Mouse (Mus musculus) midbrain, embryonic 15.5 days (tissue): ENCODE measurements around the gene Cdk10. TPM values are rescaled to one million over a fixed set of nuclear protein-coding genes. Genes with fewer than 3 reads are reported as not detected.
"Not testable (repeated sequence)": the region's sequence is repeated elsewhere in the genome, so short reads cannot be mapped to it uniquely, and the experiment has no call there.

Source experiments
- ATAC-seq: fragments of 200-750 bp; cut with Nextera tagmentation; replicated peaks from 2 replicates; pipeline ENCODE4 v1.8.0; 2017; ENCODE audit warnings: moderate TSS enrichment
- H3K27ac ChIP-seq: fragments of 300-500 bp; sonication (generic); 2 replicates; pipeline ENCODE4 v1.5.1; 2015; ENCODE audit warnings: mild to moderate bottlenecking, inconsistent platforms
- H3K27me3 ChIP-seq: fragments of 300-500 bp; sonication (generic); replicated peaks from 2 replicates; pipeline ENCODE4 v1.6.1; 2015; ENCODE audit warnings: inconsistent platforms
- H3K36me3 ChIP-seq: fragments of 300-500 bp; sonication (generic); replicated peaks from 2 replicates; pipeline ENCODE4 v1.6.1; 2015; ENCODE audit warnings: inconsistent platforms
- H3K4me1 ChIP-seq: fragments of 300-500 bp; sonication (generic); 2 replicates; pipeline ENCODE4 v1.6.1; 2015; ENCODE audit warnings: inconsistent platforms
- H3K4me2 ChIP-seq: fragments of 300-500 bp; sonication (generic); 2 replicates; pipeline ENCODE4 v1.6.1; 2015; ENCODE audit warnings: inconsistent platforms, mild to moderate bottlenecking, moderate library complexity
- H3K4me3 ChIP-seq: fragments of 300-500 bp; sonication (generic); 2 replicates; pipeline ENCODE4 v1.5.1; 2015; ENCODE audit warnings: mild to moderate bottlenecking, inconsistent platforms
- H3K9ac ChIP-seq: fragments of 300-500 bp; sonication (generic); 2 replicates; pipeline ENCODE4 v1.6.1; 2015; ENCODE audit warnings: mild to moderate bottlenecking, inconsistent platforms
- H3K9me3 ChIP-seq: fragments of 300-500 bp; sonication (generic); 2 replicates; pipeline ENCODE4 v1.6.1; 2016; ENCODE audit warnings: inconsistent platforms
- WGBS: fragments of 180-500 bp; shearing (Covaris S2); methylation state at CpG from one replicate; pipeline ENCODE4 v1.1.7; 2015; ENCODE audit warnings: mixed read lengths; 5-methylcytosine and 5-hydroxymethylcytosine counted together
- polyA plus RNA-seq: library from polyadenylated mRNA; unstranded; fragments of >200 nt; fragmentation: Nextera tagmentation; extraction: Ambion mirVana; gene quantifications from 2 replicates; pipeline ENCODE4 v1.2.1, GENCODE M21; 2015

Cdk10 gene
- 52.6 and 55.0 TPM in 2 replicates for polyA plus RNA-seq

DNA sequence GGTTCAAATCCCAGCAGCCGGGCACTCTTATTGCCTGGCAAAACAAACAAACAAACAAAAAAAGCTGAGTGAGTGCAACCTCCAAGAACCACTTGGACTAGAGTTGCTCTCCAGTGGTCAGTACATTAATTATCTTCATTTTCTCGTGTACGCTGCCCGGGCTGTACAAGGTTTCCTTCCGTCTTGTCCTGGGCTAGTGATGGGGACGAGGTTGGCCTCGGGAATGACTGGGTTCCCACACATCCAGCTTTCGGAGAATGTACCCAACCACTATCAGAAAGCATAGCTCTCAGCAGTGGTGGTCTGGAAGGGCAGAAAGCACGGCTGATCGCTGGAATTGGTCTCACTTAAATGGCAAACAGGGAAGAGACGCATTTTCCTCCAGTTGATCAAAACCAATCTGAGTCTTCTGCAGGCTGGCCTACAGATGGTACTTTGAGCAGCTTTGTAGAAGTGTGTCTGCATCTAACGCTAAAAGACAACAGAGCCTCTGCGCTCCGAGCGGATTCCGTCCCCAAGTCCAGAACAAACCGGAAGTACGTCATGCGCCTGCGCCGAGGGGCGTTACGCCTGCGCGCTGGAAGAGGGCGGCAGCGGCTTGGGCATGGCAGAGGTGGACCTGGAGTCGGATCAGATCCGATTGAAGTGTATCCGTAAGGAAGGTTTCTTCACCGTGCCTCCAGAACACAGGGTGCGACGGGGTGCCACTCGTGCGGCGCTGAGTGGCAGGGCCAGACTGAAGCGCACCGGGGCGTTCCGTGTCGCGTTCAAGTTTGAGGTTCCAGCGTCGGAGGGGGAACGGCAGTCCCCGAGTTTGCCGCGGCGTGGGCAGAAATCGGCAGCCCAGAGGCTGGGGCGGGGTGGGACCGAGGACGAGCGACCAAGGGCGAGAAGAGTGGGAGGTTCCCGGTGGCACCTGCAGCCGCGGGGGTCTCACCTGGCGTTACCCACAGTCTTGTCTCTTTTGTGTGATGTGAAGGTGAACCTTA, at the start of gene Cdk10:
Cdk10 (plus strand) TSS at position 565 of the 989 bp plus-strand sequence.
- no peaks in the 10 kb centered on the region for H3K9me3 ChIP-seq
- peaks cover 17% of the 10 kb centered on the region for H3K4me1 ChIP-seq
- H3K4me3 ChIP-seq, result peak within 1 kb of the TSS; percentile 80
- ATAC-seq, result peak; percentile 93
- H3K9ac ChIP-seq, result peak within 1 kb of the TSS; percentile 80
- H3K36me3 ChIP-seq, result peaks cover 15% of the 10 kb centered on the region; the same call in 1 of the 2 replicates
- 4% methylated on average over 55 of the region's 59 CpGs for WGBS
- peak within 1 kb of the TSS; percentile 88 for H3K4me2 ChIP-seq
- no peaks in the 10 kb centered on the region for H3K27me3 ChIP-seq
- peak within 1 kb of the TSS; percentile 89 for H3K27ac ChIP-seq

DNA sequence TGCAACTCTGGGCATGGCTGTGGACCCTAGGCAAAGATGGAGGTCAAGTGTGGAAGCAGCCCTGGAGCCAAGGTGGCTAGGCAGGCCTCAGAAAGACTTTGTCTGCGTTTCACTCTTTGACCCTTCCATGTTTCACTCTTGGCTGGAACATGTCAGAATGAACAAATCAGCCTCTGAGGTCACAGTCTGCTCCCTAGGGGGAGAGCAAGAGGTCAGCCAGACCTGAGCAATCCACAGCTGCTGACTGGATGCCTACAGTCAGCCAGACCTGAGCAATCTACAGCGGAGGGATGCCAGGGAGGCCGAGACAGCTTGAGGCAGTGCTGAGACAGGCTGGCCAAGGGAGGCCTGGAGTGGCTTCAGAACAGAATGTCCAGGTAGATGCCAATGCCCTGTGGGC, 43.3 kb upstream of the Cdk10 start:
- WGBS, result 69% methylated on average over 3 of the region's 3 CpGs
- Histone ChIP-seq H3K9ac (no peak overlapping the region), H3K9me3 (no peaks in the 10 kb centered on the region), H3K4me2 (no peak overlapping the region), H3K4me3 (no peak overlapping the region), H3K4me1 (no peaks in the 10 kb centered on the region), H3K27me3 (no peaks in the 10 kb centered on the region), H3K27ac (no peak overlapping the region), H3K36me3 (no peaks in the 10 kb centered on the region)
- no peak for ATAC-seq

DNA sequence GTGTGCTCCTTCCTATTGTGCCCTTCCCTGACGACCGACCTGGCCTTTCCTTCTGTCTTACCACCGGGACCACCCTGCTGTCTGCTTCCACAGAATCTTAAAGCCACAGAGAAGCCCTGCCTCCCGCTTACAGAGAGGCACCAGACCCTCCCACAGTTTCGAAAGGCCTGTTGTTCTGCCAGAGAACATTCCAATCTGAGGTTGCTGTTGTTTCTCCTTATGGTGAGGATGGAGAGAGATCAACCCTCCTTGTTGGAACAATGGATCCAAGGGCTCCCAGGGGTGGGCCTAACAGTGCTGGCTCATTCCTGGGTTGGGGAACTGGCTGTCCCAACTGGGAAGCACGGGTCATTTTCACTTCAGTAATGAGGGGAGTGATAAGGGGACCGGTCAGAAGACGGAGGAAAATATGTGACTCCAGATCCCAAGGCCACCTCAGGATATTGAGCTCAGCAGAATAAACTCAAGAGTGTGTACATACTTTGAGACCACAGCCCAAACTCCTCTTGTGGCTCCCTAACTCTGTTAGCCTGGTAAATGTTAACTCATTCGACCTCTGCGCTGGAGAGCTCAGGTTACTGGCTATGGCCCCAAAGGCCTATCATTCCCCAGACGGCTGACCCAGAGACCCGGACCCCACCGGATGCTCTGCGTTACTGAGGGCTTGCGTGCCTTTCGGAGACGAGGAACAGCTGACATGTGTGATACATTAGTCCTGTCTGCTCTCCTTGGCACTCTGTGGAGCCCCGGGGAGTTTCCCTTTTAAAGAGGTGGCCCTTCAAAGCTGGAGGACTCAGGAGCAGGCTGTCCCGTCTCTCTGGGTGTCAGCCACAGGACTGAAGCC, 38.9 kb upstream of the Cdk10 start, which contains the start of gene Dpep1:
Dpep1 (plus strand) TSS at position 677 of the 844 bp plus-strand sequence.
- H3K4me3 ChIP-seq, result no peak within 1 kb of the TSS
- no peaks in the 10 kb centered on the region for H3K36me3 ChIP-seq
- no peaks in the 10 kb centered on the region for H3K9me3 ChIP-seq
- 54% methylated on average over 19 of the region's 19 CpGs for WGBS
- H3K4me1 ChIP-seq, result peaks cover 3% of the 10 kb centered on the region; the same call in 1 of the 2 replicates
- H3K27me3 ChIP-seq, result no peaks in the 10 kb centered on the region
- no peak within 1 kb of the TSS for H3K4me2 ChIP-seq
- no peak within 1 kb of the TSS for H3K27ac ChIP-seq
- no peak for ATAC-seq
- no peak within 1 kb of the TSS for H3K9ac ChIP-seq

DNA sequence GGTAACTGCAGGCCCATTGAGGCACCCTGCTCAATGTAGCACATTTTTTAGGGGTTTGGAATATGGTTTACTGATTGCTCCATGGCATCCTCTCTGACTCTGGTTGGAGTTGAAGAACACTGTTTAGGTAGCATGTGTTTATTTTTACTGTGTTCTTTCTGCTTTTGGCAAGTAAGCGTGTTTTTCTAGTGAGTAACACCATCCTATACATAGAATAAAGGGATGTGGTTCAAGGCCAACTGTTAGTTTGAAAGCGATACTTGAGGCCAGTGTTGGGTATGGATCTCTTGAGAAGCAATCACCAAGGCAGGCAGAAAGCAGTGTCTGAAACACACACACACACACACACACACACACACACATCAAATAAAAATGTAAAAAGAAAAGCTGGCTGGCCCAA, 36.6 kb upstream of the Cdk10 start:
- Histone ChIP-seq H3K9ac (no peak overlapping the region), H3K4me1 (peaks cover 3% of the 10 kb centered on the region; the same call in 1 of the 2 replicates), H3K4me2 (no peak overlapping the region), H3K4me3 (no peak overlapping the region), H3K9me3 (no peaks in the 10 kb centered on the region), H3K27ac (no peak overlapping the region), H3K27me3 (no peaks in the 10 kb centered on the region), H3K36me3 (no peaks in the 10 kb centered on the region)
- ATAC-seq, result no peak
- 85% methylated on average over 2 of the region's 2 CpGs for WGBS

DNA sequence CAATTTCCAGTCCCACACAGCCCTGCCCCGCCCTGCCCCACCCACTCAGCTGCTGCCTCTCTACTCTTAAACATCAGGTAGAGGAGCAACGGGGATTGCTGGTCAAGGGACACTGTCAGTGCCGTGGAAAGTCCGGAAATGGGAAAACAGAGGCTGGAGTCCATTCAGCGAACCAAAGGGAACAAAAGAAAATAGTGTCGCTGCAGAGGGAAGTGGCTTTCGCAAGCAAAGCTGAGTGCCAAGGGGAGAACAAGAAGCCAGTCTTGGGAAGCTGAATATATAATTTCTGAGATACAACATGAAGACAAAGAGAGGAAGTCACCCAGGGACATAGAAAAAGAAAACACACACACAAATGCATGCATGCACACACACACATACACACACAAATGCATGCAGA, 35.8 kb upstream of the Cdk10 start:
- ATAC-seq, result no peak
- Histone ChIP-seq H3K27me3 (no peaks in the 10 kb centered on the region), H3K4me3 (no peak overlapping the region), H3K27ac (no peak overlapping the region), H3K9ac (no peak overlapping the region), H3K4me2 (no peak overlapping the region), H3K36me3 (no peaks in the 10 kb centered on the region), H3K9me3 (no peaks in the 10 kb centered on the region), H3K4me1 (peaks cover 3% of the 10 kb centered on the region; the same call in 1 of the 2 replicates)
- WGBS, result 74% methylated on average over 7 of the region's 7 CpGs

DNA sequence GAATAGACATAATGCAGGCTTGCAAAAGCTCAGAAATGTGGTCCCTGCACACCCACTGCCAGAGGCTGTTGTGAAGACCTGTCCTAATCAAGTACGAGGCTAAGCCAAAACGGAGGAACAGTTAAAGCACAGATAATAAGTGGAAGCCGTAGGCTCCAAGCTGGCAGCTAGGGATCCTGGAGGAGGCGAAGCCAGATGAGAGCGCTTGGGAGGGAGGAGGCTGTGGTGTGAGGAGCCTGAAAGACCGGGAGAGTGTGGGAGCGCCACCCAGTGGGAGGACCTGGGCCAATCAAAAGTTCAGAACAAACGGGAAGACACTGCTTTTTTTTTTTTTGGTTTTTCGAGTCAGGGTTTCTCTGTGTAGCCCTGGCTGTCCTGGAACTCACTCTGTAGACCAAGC, 34.0 kb upstream of the Cdk10 start:
- Histone ChIP-seq H3K9ac (no peak overlapping the region), H3K4me3 (no peak overlapping the region), H3K4me2 (peak overlapping the region; percentile 10; the same call in 1 of the 2 replicates), H3K36me3 (no peaks in the 10 kb centered on the region), H3K27ac (no peak overlapping the region), H3K9me3 (no peaks in the 10 kb centered on the region), H3K27me3 (no peaks in the 10 kb centered on the region), H3K4me1 (peaks cover 3% of the 10 kb centered on the region; the same call in 1 of the 2 replicates)
- WGBS, result 4% methylated on average over 9 of the region's 9 CpGs
- no peak for ATAC-seq

DNA sequence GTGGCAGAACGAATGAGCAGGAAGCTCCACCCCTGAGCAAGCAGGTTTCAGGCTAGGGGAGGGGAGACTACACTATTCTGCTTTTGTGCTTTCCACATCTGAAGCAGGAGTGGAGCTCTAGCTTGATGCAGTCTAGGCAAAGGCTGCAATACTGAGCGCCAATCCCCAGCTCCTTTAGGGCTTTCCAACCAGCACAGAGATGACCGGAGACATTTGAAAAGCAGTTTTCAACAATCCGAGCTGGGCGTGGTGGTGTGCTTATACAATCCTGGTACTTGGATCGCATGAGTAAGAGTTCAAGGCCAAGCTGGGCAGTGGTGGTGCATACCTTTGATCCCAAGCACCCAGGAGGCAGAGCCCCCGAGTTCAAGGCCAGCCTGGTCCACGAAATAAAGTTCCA, 32.7 kb upstream of the Cdk10 start:
- H3K36me3 ChIP-seq, result no peaks in the 10 kb centered on the region
- H3K27me3 ChIP-seq, result no peaks in the 10 kb centered on the region
- peaks cover 3% of the 10 kb centered on the region; the same call in 1 of the 2 replicates for H3K4me1 ChIP-seq
- no peak overlapping the region for H3K27ac ChIP-seq
- ATAC-seq, result no peak
- H3K4me2 ChIP-seq, result no peak overlapping the region
- H3K9ac ChIP-seq, result no peak overlapping the region
- WGBS, result 61% methylated on average over 8 of the region's 8 CpGs
- no peaks in the 10 kb centered on the region for H3K9me3 ChIP-seq
- no peak overlapping the region for H3K4me3 ChIP-seq

DNA sequence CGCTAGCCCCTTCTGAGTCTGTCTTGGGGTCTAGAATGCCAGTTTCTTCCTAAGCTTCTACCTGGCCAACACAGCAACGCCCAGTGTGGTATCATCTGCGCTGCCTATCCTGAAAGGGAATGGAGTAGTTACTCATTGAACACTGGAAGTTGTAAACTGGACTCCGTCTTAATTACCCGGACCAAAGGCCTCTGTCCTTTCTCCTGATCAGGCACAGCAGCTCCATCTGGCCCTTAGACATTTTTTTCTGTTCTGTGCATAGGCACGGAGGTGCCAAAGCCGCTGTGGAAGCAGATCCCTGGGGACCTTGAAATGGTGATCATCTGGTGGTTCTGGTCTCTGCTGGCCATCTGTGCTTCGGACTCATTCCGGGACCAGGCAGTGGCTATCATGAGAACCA, 30.9 kb upstream of the Cdk10 start:
- no peak for ATAC-seq
- WGBS, result 85% methylated on average over 9 of the region's 9 CpGs
- no peaks in the 10 kb centered on the region for H3K36me3 ChIP-seq

DNA sequence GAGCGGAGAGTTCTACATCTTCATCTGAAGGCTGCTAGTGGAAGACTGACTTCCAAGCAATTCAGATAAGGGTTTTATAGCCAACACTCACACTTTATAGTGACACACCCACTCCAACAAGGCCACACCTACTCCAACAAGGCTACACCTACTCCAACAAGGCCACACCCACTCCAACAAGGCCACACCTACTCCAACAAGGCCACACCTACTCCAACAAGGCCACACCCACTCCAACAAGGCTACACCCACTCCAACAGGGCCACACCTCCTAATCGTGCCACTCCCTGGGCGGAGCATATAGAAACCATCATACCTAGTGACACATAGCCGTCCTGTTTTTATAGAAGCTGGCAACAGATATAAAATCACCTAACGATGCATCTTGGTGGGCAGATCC, 27.6 kb upstream of the Cdk10 start:
- H3K9ac ChIP-seq, H3K4me3 ChIP-seq, H3K27ac ChIP-seq, H3K4me1 ChIP-seq, H3K9me3 ChIP-seq, H3K4me2 ChIP-seq, H3K27me3 ChIP-seq, ATAC-seq, H3K36me3 ChIP-seq: not testable (repeated sequence)
- WGBS, result 80% methylated on average over 5 of the region's 5 CpGs

More for the DNA sequence above, 30.9 kb upstream of the Cdk10 start:
- no peak overlapping the region for H3K27ac ChIP-seq
- no peak overlapping the region for H3K4me2 ChIP-seq
- H3K9me3 ChIP-seq, result no peaks in the 10 kb centered on the region
- H3K9ac ChIP-seq, result no peak overlapping the region
- no peak overlapping the region for H3K4me3 ChIP-seq
- H3K4me1 ChIP-seq, result peaks cover 3% of the 10 kb centered on the region; the same call in 1 of the 2 replicates
- H3K27me3 ChIP-seq, result no peaks in the 10 kb centered on the region

DNA sequence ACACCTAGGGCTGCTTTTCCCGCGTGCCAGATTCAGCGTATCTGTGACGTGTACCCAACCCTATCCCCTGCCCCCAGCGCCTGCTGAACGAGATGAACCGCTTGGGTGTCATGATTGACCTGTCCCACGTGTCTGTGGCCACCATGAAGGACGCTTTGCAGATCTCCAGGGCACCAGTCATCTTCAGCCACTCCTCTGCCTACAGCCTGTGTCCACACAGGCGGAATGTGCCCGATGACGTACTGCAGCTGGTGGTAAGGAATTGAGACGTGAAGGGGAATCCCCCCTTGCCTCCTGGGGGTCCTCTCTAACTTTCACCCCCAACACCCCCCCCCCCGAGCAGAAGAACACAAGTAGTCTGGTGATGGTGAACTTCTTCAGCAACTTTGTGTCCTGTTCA, 24.8 kb upstream of the Cdk10 start:
- WGBS, result 75% methylated on average over 14 of the region's 14 CpGs
- no peaks in the 10 kb centered on the region for H3K27me3 ChIP-seq
- no peaks in the 10 kb centered on the region for H3K36me3 ChIP-seq
- ATAC-seq, result no peak
- peaks cover 3% of the 10 kb centered on the region; the same call in 1 of the 2 replicates for H3K4me1 ChIP-seq
- H3K27ac ChIP-seq, result no peak overlapping the region
- no peak overlapping the region for H3K9ac ChIP-seq
- H3K9me3 ChIP-seq, result no peaks in the 10 kb centered on the region
- H3K4me2 ChIP-seq, result no peak overlapping the region
- H3K4me3 ChIP-seq, result no peak overlapping the region

DNA sequence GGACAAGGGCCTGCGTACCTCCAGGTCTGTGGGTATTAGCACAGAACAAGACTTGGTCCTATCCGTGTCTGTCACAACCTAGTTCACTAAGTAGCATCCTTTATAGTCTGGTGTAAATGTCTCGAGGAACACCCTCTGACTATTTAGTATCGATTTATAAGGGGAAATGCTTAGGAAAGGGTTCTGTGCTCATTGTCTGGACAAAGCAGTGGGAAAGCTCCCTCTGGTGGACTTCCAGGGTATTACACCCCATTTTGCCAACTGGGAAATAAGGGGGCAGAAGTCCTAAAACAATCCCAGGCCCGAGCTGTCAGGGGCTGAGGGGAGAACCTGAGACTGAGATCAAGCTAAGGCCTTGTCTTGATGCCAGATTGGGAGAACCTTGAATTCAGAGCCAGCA, 22.4 kb upstream of the Cdk10 start:
- H3K9me3 ChIP-seq, result no peaks in the 10 kb centered on the region
- no peak overlapping the region for H3K9ac ChIP-seq

DNA sequence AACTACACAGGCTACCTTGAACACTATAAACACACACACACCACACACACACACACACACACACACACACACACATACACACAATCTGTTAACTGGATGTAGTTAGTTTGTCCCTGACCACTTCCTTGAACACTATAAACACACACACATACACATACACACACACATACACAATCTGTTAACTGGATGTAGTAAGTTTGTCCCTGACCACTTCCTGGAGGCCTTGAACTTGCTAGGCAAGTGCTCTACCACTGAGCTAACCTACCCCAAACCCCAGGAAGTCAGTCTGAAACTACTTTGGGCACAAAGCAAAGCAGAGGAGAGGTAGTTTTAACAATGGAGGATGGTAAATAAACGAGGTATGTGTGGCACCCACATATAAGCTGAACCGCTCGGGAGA, 21.1 kb upstream of the Cdk10 start:
- Histone ChIP-seq H3K4me3 (no peak overlapping the region), H3K36me3 (peaks cover 20% of the 10 kb centered on the region; the same call in 1 of the 2 replicates), H3K4me1 (peaks cover 3% of the 10 kb centered on the region; the same call in 1 of the 2 replicates), H3K27me3 (no peaks in the 10 kb centered on the region), H3K4me2 (no peak overlapping the region), H3K27ac (no peak overlapping the region), H3K9me3 (no peaks in the 10 kb centered on the region), H3K9ac (no peak overlapping the region)
- ATAC-seq, result no peak
- 90% methylated on average over 3 of the region's 3 CpGs for WGBS

More for the DNA sequence above, 22.4 kb upstream of the Cdk10 start:
- 27% methylated on average over 5 of the region's 5 CpGs for WGBS
- Histone ChIP-seq H3K27me3 (no peaks in the 10 kb centered on the region), H3K27ac (no peak overlapping the region), H3K4me2 (no peak overlapping the region), H3K36me3 (peaks cover 12% of the 10 kb centered on the region; the same call in 1 of the 2 replicates), H3K4me1 (peaks cover 3% of the 10 kb centered on the region; the same call in 1 of the 2 replicates), H3K4me3 (no peak overlapping the region)
- ATAC-seq, result 0 out of 2 replicates have a peak, but pooled peaks have one; percentile 37
